Mouse (Mus musculus) megakaryocyte, adult 5-6 weeks (primary cell): Measurements from ENCODE around the gene Podxl2. TPM values are rescaled to one million over a fixed set of nuclear protein-coding genes. Genes with fewer than 3 reads are reported as not detected.

ENCODE experiments used
- ATAC-seq: 2 replicates; pipeline ENCODE4 v1.8.0; 2016; ENCODE audit warnings: mild to moderate bottlenecking, inconsistent platforms; ENCODE audit not compliant: poor library complexity, severe bottlenecking
- total RNA-seq, 2 experiments: library from RNA; stranded (forward) in 1 of 2; stranded (reverse) in 1 of 2; fragments of 153-499, 151-499 nt in 1 of 2; fragments of 221-1000, 200-1000 nt in 1 of 2; gene quantifications; 2 replicates each; pipeline versions ENCODE4 v1.2.3 to v1.2.4; 2015 to 2017

Gene Podxl2
- total RNA-seq, 2 experiments from 2014 or later: 0.40 TPM; not detected in 1

GRCm38 (mm10) chr6:88829579-88829978 is 45.3 kb downstream of the Podxl2 start:
- no peak for ATAC-seq

- ATAC-seq: no peak
Observed at GRCm38 (mm10) chr6:88828206-88829009, 46.4 kb downstream of the Podxl2 start.

- ATAC-seq: peak; percentile 76
Observed at GRCm38 (mm10) chr6:88827395-88828205, 47.2 kb downstream of the Podxl2 start.

GRCm38 (mm10) chr6:88826965-88827364 is 47.9 kb downstream of the Podxl2 start:
- ATAC-seq: no peak

- ATAC-seq: no peak
Observed at GRCm38 (mm10) chr6:88826545-88826944, 48.3 kb downstream of the Podxl2 start.

GRCm38 (mm10) chr6:88826088-88826487 is 48.8 kb downstream of the Podxl2 start:
- ATAC-seq: peak; percentile 23; the same call in 1 of the 2 replicates

- no peak for ATAC-seq
Observed at GRCm38 (mm10) chr6:88824183-88824582, 50.7 kb downstream of the Podxl2 start.

- ATAC-seq: no peak
Observed at GRCm38 (mm10) chr6:88821901-88822300, 52.9 kb downstream of the Podxl2 start.

- no peak for ATAC-seq
Observed at GRCm38 (mm10) chr6:88821294-88821693, 53.5 kb downstream of the Podxl2 start.

- peak; percentile 22; the same call in 1 of the 2 replicates for ATAC-seq
Observed at GRCm38 (mm10) chr6:88820853-88821252, 54.0 kb downstream of the Podxl2 start.

GRCm38 (mm10) chr6:88816913-88817312 is 57.9 kb downstream of the Podxl2 start:
- no peak for ATAC-seq

GRCm38 (mm10) chr6:88815489-88815888 is 59.4 kb downstream of the Podxl2 start:
- ATAC-seq: peak; percentile 41

- ATAC-seq: no peak
Observed at GRCm38 (mm10) chr6:88815036-88815435, 59.8 kb downstream of the Podxl2 start.

GRCm38 (mm10) chr6:88813832-88814231 is 61.0 kb downstream of the Podxl2 start:
- no peak for ATAC-seq

- ATAC-seq: peak; percentile 80
Observed at GRCm38 (mm10) chr6:88812886-88813285, 62.0 kb downstream of the Podxl2 start.

GRCm38 (mm10) chr6:88811880-88812400 is 62.9 kb downstream of the Podxl2 start:
- no peak for ATAC-seq

GRCm38 (mm10) chr6:88811396-88811795 is 63.4 kb downstream of the Podxl2 start:
- no peak for ATAC-seq

- ATAC-seq: no peak
Observed at GRCm38 (mm10) chr6:88810291-88810690, 64.6 kb downstream of the Podxl2 start.

- no peak for ATAC-seq
Observed at GRCm38 (mm10) chr6:88809091-88810037, 65.5 kb downstream of the Podxl2 start.

GRCm38 (mm10) chr6:88804966-88805577 is 69.8 kb downstream of the Podxl2 start:
- no peak for ATAC-seq
